Mouse (Mus musculus): ENCODE data around the gene Gm21994.
"Not testable (repeated sequence)": the region's sequence is repeated elsewhere in the genome, so short reads cannot be mapped to it uniquely, and the experiment has no call there.

Gene Gm21994

DNA sequence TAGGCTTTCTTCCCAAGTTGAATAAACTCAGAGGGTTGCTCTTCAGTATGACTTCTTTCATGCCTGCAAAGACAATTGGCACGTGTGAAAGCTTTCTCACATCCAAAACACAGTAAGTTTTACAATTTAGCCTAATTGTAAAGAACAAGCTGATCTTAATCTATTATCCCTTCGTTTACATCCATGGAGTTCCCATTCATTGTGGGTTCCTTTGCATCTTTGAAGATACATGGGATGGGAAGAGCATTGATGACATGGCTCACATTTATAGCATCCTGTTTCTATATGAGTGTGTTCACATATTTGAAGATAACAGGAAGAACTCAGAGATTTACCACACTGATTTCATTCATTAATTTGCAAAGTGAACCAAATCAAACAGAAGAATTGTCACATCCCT is at the start of gene Gm21994:
Gene Gm21994, minus strand, starts transcription at position 101 of the 400 bp plus-strand sequence.
- not testable (repeated sequence) for DNase-seq

DNA sequence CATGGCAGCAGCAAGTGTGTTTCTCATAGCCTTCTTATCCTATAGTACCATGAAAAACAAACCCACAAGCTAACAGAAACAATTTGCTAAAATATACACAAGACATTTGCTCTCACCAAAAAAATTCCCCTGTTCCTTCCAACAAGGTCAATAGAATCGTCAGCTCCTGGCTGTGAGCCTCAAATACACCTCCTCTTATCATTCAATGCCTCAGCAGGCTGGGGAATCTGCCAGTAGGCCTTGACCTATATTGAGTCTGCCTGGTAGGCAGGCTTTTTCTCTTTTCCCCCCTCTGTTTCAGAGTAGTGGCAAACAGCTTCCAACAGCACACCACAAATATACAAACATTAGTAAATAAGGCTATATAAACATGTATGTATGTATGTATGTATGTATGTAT is 43.7 kb upstream of the Gm21994 start:
- DNase-seq = no peak

DNA sequence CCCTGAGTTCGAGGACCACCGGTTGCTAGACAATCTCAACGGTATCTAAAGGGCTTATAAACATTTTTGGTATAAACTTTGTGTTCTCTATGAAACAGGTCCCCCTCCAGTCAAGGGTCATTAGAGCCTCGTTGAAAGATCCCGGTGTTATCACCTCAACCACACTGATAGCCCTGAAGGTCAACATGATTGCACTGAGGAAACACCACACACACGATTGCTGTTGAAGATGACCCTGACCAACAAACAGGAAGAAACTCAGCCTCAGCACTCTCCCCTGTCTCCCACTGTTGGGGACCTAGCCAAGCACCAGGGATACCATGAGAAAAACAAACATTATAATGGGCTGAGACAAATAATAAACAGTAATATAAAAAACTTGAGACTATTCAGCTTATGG is 38.3 kb upstream of the Gm21994 start:
- DNase-seq = no peak

DNA sequence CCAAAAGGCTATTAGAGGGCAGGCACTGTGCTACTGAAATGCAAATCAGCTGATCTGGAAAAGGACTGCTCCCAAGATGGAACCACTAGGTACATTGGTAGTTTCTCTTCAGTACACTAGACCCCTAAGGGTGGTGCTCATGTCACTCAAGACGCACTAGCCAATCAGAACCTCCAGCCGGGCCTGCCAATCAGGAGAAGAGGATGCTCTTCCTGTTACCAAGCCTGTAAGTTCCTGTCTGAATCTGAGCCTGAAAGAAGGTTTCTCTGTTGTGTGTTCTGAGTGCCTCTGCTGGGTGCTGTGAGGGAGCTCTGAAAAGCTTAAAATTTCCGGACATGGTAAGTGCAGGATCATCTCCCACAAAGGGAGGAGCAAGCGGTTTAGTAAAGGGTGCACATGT is 1.9 kb upstream of the Gm21994 start, which contains the start of gene Gm14124:
Gene Gm14124, plus strand, starts transcription at position 227 of the 400 bp plus-strand sequence.
- DNase-seq = not testable (repeated sequence)

DNA sequence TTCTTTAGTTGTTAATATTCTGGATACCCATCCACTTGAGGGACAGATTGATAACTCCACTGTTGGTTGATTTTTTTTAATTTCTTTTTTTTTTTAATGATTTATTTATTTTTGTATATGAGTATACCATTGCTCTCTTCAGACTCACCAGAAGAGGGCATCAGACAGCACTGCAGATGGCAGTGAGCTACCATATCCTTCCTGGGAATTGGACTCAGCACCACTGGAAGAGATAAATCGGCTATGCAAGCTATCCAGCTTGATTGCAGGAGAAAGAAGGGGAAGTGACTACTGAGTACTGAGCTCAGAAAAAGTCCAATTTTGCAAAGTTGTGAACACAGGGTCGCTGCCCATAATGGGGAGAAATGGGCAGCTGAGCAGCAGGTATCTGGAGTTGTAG is 1.5 kb upstream of the Gm21994 start:
- not testable (repeated sequence) for DNase-seq

DNA sequence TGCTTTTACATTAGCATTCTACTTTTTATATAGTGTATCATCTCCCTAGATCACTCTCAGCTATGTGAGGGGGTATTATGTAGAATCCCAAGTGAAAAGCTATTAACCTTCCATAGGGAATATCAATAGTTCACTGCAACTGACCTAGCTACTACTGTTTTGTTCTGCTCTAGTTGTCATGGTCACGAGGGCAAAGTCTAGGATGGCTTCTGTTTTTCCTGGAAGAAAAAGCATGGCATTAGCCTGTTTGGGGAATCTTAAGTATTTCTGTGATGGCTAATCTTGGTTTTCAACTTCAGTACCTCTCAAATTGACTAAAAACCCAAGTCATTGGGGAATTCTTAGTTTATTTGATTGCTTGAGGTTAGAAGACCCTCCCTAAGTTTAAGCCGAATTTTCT is 12.2 kb downstream of the Gm21994 start:
- no peak for DNase-seq

DNA sequence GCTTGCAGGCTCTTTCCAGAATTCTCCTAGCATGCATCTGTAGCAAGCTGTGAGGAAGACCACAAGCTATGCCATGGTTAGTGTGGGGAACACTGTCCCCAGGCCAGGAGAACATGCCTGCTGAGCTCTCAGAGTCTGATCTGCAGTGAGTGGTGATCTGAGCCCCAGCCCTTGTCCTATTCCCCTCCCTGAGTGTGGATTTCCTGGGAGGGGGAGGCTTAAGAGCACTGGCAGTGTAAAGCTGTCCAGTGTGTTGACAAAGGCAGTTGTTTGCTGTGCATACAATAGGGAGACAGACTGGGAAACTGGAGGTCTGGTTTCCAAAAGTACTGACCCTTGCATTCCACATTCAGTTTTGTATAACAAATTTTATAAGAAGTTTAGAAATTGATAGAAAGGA is 32.1 kb downstream of the Gm21994 start:
- DNase-seq = not testable (repeated sequence)

DNA sequence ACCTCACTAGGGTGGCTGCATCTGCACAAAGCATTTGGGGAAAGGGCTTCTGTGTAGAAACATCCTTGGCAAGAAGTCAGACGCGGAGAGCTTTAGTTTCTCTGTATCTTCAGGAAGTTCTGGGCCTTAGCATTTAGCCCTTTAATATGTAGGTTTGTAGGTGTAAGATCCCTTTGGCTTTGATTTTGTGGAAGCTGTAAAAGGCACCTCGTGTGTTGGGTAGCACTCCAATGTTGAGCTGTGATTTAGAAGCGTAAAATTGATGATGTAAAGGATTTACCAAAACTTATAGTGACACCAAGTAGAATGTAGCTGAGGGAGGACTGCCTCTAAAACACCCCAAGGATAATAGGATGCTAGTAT is 37.0 kb downstream of the Gm21994 start:
- not testable (repeated sequence) for DNase-seq

DNA sequence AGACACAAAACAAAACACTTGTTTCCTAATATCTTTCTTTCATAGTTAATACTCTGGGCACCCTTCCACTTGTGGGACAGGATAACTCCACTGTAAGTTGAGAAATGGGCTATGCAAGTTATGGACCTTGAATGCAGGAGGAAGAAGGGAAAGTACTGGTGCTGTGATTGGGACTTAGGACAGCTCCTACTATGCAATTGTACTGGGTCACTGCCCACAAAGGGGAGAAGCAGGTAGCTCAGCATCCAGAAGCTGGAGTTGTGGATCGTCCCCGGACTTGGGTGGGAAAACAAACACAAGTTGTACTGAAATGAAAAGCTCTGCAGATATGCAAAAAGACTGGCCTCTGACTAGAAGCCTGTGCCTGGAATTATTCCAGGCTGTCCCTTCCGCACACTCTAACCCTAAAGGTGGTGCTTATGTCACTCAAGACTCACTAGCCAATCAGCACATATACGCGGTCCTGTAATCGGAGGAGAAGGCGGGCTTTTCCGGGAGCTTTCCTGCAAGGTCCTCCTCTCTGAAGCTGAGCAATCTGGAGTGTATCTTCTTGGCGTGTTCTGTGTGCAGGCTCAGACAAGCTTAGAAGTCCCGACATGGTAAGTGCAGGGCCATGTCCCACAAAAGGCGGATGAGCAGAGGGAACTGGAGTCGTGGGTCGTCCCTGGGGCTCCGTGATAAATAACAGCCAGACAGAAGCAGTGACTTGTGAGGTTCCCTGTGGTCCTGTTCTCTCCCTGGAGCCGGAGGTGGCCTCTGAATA is 37.6 kb downstream of the Gm21994 start, which contains the start of gene Zfp937:
Gene Zfp937, plus strand, starts transcription at position 474 of the 763 bp plus-strand sequence.
- DNase-seq = peak; percentile 88 to 89
